Mouse (Mus musculus): Measurements from ENCODE around the gene Cabin1.

DNA sequence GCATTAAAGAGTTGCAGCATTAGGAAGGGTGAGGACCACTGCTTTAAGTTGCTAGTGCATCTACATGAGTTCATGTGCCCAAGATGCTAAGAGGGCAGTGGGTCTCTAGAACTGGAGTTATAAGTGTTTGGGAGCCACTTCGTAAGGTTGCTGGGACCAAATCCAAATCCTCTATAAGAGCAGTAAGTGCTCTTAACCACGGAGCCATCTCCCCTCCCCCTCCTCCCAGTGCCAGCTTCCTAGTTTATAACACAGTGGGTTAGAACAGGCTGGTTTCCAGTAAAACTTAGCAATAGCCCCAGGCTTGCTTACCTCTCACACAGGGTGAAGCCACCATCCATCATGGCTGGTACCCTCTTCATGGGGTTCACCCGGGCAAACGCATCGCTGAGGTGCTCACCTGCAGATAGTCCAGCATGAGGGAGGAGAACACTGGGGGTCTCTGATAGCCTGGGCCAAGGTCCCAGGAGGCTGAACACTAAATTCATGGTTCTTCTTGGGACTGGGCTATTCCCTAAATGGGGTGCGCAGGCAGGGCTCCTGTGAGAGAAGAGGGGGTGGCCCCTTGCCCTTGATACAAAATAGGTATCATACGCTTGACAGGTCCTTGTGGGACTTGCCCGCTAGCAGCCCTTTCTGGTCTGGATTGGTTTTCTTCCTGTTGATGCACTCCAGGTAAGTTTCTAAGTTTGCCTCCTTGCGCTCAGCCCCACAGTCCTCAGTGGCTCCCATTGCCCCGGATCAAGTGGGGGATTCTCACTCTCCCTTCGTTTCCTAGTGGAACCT, 32.8 kb upstream of the Cabin1 start:
- TF ChIP-seq ZNF384 (IDR thresholded peaks at IDR 0.05; ENCODE audit: low read depth, low read length): no peak
- no peak for TF ChIP-seq ZC3H11A (IDR thresholded peaks at IDR 0.05; ENCODE audit: borderline replicate concordance, low read depth, low read length)
- no peak for TF ChIP-seq HCFC1 (IDR thresholded peaks at IDR 0.05; ENCODE audit: borderline replicate concordance, insufficient read depth, low read length)
